Mouse (Mus musculus) liver, embryonic 16.5 days (tissue): ENCODE data around the gene Zfp987. TPM values are rescaled to one million over a fixed set of nuclear protein-coding genes. Genes with fewer than 3 reads are reported as not detected.
"Not testable (repeated sequence)": the region's sequence is repeated elsewhere in the genome, so short reads cannot be mapped to it uniquely, and the experiment has no call there.

Source experiments
- ATAC-seq: fragments of 200-750 bp; cut with Nextera tagmentation; 2 replicates; pipeline ENCODE4 v1.8.0; 2017; ENCODE audit warnings: low read depth, mild to moderate bottlenecking, moderate number of reproducible peaks, moderate library complexity
- H3K27ac ChIP-seq: fragments of 300-500 bp; sonication (generic); 2 replicates; pipeline ENCODE4 v1.5.1; 2014; ENCODE audit warnings: mild to moderate bottlenecking, low read length
- H3K27me3 ChIP-seq: fragments of 300-500 bp; sonication (generic); 2 replicates; pipeline ENCODE4 v1.6.1; 2014; ENCODE audit warnings: low read depth, low read length, mixed read lengths; ENCODE audit not compliant: control insufficient read depth, insufficient read depth
- H3K36me3 ChIP-seq: fragments of 300-500 bp; sonication (generic); 2 replicates; pipeline ENCODE4 v1.6.1; 2014; ENCODE audit warnings: mild to moderate bottlenecking; ENCODE audit not compliant: control insufficient read depth, insufficient read depth
- H3K4me1 ChIP-seq: fragments of 300-500 bp; sonication (generic); 2 replicates; pipeline ENCODE4 v1.6.1; 2014; ENCODE audit warnings: low read depth, low read length, mixed read lengths; ENCODE audit not compliant: control insufficient read depth
- H3K4me2 ChIP-seq: fragments of 300-500 bp; sonication (generic); 2 replicates; pipeline ENCODE4 v1.6.1; 2014; ENCODE audit warnings: low read depth, low read length, mixed read lengths
- H3K4me3 ChIP-seq: fragments of 300-500 bp; sonication (generic); 2 replicates; pipeline ENCODE4 v1.5.1; 2014; ENCODE audit warnings: low read depth, mild to moderate bottlenecking, low read length
- H3K9ac ChIP-seq: fragments of 300-500 bp; sonication (generic); 2 replicates; pipeline ENCODE4 v1.6.1; 2014; ENCODE audit warnings: low read depth, low read length
- H3K9me3 ChIP-seq: fragments of 300-500 bp; sonication (generic); replicated peaks from 2 replicates; pipeline ENCODE4 v1.6.1; 2016; ENCODE audit warnings: low read length; ENCODE audit not compliant: control insufficient read depth
- WGBS: fragments of 180-500 bp; shearing (Covaris S2); extraction: QIAGEN DNeasy Blood & Tissue Kit; methylation state at CpG from one replicate; pipeline ENCODE4 v1.1.7; 2014; ENCODE audit not compliant: insufficient replicate concordance; 5-methylcytosine and 5-hydroxymethylcytosine counted together
- polyA plus RNA-seq: library from polyadenylated mRNA; unstranded; fragments of >200 nt; fragmentation: Nextera tagmentation; extraction: Ambion mirVana; gene quantifications from 2 replicates; pipeline ENCODE4 v1.2.1, GENCODE M21; 2015

Zfp987 gene
- polyA plus RNA-seq, 1 experiment from 2014 or later, result 0.08 TPM

DNA sequence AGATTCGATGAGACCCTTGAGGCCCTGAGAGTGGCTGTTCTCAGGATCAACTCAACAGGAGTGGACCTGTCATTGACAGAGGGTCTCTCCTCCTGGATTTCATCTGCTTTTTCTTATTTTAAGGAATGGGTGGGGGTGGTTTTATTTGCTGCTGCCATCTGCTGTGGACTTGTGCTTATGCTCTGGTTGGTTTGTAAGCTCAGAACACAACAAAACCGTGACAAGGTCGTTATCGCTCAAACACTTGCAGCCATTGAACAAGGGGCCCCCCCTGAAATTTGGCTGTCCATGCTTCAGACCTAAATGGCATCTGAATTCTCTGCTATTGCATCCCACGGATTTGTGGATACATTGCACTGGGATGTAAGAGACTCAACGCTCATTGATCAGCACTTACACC is 34.1 kb upstream of the Zfp987 start:
- H3K27ac ChIP-seq, H3K27me3 ChIP-seq, H3K4me1 ChIP-seq, H3K9ac ChIP-seq, H3K4me2 ChIP-seq, ATAC-seq, H3K4me3 ChIP-seq, H3K36me3 ChIP-seq: not testable (repeated sequence)
- 59% methylated on average over 6 of the region's 6 CpGs for WGBS
- H3K9me3 ChIP-seq, result peaks cover 10% of the 10 kb centered on the region

DNA sequence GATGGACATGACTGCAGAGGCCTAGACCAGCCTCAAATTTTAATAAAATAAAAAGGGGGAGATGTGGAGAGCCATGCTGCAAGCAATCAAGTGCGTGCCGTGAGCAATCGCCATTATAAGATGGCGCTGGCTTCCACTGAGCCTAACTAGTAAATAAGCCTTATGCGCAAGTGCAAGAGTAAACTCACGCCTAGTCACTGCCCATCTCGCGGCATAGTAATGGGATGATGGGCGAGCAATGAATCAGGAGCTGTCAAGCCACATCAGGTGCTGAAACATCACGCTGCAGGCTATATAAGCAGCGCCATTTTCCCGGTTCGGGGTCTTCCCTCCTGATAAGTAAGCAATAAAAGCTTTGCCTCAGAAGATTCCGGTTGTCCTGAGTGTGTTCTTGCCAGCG is 33.5 kb upstream of the Zfp987 start:
- WGBS, result 74% methylated on average over 15 of the region's 15 CpGs
- H3K36me3 ChIP-seq, H3K9ac ChIP-seq, H3K4me3 ChIP-seq, H3K4me1 ChIP-seq, H3K4me2 ChIP-seq, H3K27me3 ChIP-seq, ATAC-seq, H3K27ac ChIP-seq: not testable (repeated sequence)
- peaks cover 10% of the 10 kb centered on the region for H3K9me3 ChIP-seq

DNA sequence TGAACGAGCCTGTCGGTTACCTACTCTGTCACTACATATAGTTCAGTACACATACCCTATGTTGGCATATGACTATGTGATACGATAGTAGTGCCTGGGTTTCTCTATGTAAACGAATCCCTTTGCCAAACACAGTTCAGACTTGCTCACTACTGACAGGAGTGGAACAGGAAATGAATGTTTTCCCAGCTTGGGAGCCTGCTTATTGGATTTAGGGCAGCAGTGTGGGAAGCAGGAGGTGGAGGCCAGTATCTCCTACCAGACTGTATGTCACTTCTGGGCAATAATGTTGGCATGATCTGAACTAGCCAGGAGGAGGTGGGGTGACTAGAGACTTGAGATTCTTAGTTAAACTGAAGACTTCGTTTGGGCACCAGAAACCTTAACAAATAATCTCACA is 32.3 kb upstream of the Zfp987 start:
- H3K9me3 ChIP-seq, H3K4me3 ChIP-seq, H3K27ac ChIP-seq, H3K4me2 ChIP-seq, H3K9ac ChIP-seq, H3K36me3 ChIP-seq, H3K4me1 ChIP-seq, H3K27me3 ChIP-seq, ATAC-seq: not testable (repeated sequence)
- WGBS, result 49% methylated on average over 4 of the region's 5 CpGs

DNA sequence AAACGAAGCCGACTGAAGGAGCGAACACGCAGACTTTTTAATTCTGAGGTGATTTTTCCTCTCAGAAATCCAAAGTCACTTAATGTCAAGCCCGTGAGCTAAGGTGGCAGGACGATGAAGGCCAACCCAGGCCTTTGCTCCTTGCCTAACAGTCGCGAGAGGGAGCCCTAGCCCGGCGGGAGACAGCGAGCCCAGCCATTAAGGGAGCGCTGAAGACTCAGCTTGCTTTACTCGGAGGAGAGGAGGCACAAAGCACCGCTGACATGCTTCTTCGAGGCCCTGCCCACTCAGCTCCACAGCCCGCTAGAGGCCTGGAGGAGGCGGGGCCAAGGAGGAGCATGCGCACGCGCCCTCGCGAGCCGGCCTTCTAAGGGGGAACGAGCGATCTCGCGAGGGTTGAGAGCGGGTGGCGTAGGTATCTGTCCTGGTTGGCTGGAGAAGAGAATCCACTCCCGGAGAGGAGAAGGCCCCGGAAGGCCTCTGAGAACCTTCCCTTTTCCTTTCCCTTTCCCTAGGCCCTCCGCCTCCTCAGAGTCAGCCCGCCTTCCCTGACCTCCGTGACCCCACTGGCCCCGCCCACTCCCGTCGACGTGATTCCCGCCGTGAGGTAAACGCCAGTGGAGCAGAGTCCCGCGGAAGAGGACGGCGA is 30.0 kb upstream of the Zfp987 start:
- H3K27me3 ChIP-seq, ATAC-seq, H3K36me3 ChIP-seq, H3K9me3 ChIP-seq, H3K27ac ChIP-seq, H3K4me3 ChIP-seq, H3K9ac ChIP-seq, H3K4me1 ChIP-seq: not testable (repeated sequence)
- 35% methylated on average over 32 of the region's 45 CpGs for WGBS
- peak overlapping the region; percentile 30; the same call in 1 of the 2 replicates for H3K4me2 ChIP-seq

DNA sequence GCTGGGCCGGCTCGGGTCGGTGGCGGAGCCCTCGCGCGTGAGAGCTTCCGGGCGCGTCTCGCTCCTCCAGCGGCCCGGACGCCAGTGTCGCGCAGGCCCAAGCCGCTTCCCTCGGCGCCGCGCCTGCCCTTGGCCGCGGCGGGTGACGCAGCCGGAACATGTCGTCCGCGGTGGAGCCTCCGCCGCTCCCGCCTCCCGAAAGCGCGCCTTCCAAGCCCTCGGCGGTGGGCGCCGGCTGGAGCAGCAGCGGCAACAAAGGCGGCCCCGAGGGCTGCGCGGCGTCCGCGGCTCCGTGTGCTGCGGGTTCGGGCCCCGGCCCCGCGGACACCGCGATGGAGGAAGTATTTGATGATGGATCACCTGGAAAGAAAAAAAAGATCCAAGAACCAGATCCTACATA is 29.5 kb upstream of the Zfp987 start:
- ATAC-seq, H3K9me3 ChIP-seq, H3K36me3 ChIP-seq, H3K4me1 ChIP-seq, H3K4me3 ChIP-seq, H3K9ac ChIP-seq, H3K27me3 ChIP-seq, H3K27ac ChIP-seq: not testable (repeated sequence)
- peak overlapping the region; percentile 30; the same call in 1 of the 2 replicates for H3K4me2 ChIP-seq
- 25% methylated on average over 51 of the region's 55 CpGs for WGBS

DNA sequence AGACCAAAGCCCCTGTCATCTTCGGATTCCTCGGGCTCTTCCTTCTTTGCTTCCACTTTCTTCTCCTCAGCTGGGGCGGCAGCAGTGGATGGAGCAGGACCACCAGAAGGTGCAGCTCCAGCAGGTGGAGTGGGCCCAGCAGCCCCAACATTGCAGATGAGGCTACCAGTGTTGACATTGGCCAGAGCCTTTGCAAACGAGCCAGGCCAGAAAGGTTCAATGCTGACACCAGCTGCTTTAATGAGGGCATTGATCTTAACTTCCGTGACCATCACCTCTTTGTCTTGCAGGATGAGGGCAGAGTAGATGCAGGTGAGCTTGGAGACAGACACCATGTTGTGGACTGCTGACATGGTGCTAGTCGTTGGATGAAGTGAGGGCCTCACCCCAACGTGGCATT is 23.8 kb upstream of the Zfp987 start:
- not testable (repeated sequence) for H3K4me1 ChIP-seq, ATAC-seq, H3K27ac ChIP-seq, H3K9ac ChIP-seq, H3K9me3 ChIP-seq, H3K4me3 ChIP-seq, H3K36me3 ChIP-seq, H3K4me2 ChIP-seq, H3K27me3 ChIP-seq
- 61% methylated on average over 5 of the region's 7 CpGs for WGBS

DNA sequence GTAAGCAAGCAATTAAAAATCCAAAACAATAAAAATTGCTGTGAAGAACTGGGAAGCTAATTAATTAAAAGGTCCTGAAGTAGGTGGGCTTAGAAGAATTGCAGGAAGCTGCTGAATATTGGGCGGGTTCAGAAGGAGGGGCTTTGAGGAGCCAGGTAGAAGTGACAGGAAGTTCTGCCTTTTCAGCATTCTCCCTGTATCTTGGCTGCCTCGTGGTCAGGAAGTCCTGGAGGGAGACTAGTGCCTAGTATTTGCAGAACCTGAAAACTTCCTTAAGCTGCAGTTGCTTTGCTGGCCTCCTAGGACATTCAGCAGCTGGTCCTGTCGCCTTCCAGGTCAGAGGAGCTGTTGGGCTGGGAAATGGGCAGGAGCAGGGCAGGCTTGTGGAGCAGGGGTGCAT is 4.3 kb downstream of the Zfp987 start:
- H3K27ac ChIP-seq, H3K9ac ChIP-seq, H3K36me3 ChIP-seq, H3K27me3 ChIP-seq, H3K9me3 ChIP-seq, ATAC-seq, H3K4me2 ChIP-seq, H3K4me1 ChIP-seq, H3K4me3 ChIP-seq: not testable (repeated sequence)
- 23% methylated on average over 3 of the region's 3 CpGs for WGBS

DNA sequence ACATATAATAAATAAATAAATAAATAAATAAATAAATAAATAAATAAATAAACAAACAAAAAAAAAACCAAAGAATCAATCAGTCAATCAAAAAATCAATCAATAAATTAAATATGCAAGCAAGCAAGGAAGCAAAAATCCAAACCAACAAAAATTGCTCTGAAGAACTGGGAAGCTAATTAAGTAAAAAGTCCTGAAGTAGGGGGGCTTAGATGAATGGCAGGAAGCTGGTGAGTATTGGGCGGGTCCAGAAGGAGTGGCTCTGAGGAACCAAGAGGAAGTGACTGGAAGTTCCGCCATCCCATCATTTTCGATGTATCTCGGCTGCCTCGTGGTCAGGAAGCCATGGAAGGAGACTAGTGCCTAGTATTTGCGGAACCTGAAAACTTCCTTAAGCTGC is 59.4 kb downstream of the Zfp987 start, which contains the start of gene Zfp600:
Gene Zfp600 (plus strand): TSS at position 301 of the 400 bp plus-strand sequence.
- H3K27ac ChIP-seq, H3K9ac ChIP-seq, H3K4me3 ChIP-seq, H3K27me3 ChIP-seq, H3K4me2 ChIP-seq, H3K9me3 ChIP-seq, H3K4me1 ChIP-seq, ATAC-seq, H3K36me3 ChIP-seq: not testable (repeated sequence)
- WGBS, result no CpG with 5 or more reads among the region's 6 CpGs

DNA sequence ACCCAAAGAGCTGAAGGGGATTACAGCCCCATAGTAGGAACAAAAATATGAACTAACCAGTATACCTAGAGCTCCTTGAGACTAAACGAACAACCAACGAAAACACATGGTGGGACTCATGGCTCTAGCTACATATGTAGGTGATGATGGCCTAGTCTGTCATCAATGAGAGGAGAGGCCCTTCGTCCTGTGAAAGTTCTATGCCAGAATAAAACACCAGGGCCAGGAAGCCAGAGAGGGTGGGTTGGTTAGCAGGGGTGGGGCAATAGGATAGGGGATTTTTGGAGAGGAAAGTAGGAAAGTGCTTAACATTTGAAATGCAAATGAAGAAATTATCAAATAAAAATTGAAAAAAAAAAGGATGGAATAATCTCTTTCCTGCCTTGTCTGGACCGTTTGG is 65.8 kb downstream of the Zfp987 start:
- not testable (repeated sequence) for H3K9ac ChIP-seq, H3K36me3 ChIP-seq, ATAC-seq, H3K4me2 ChIP-seq, H3K9me3 ChIP-seq, H3K4me3 ChIP-seq, H3K4me1 ChIP-seq, H3K27ac ChIP-seq, H3K27me3 ChIP-seq
- 63% methylated on average over 2 of the region's 4 CpGs for WGBS
